Mouse (Mus musculus) gonadal fat pad, adult 2 months (tissue): ENCODE results near the gene Nkx3-2. TPM values are rescaled to one million over a fixed set of nuclear protein-coding genes. Genes with fewer than 3 reads are reported as not detected.

ENCODE experiments used
- DNase-seq: peaks from one replicate; pipeline ENCODE4 v3.0.0-alpha.2; 2012; ENCODE audit warnings: low read depth
- polyA plus RNA-seq: library from polyadenylated mRNA; depleted of rRNA; stranded (reverse); fragments of >200 nt; gene quantifications from 2 replicates; pipeline ENCODE4 v1.2.3, GENCODE M21; 2012; rRNA removed

Gene Nkx3-2
- 0.09 TPM in 1 of 2 replicates, not detected in the other for polyA plus RNA-seq

- DNase-seq = no peak
These were observed at the start of gene Nkx3-2 for GRCm38 (mm10) chr5:41763731-41764721. TSS of gene Nkx3-2 (minus strand) at chr5:41764501.

GRCm38 (mm10) chr5:41812516-41812915 lies 48.2 kb upstream of the Nkx3-2 start:
- DNase-seq = no peak

- DNase-seq = no peak
These were observed 47.0 kb upstream of the Nkx3-2 start for GRCm38 (mm10) chr5:41811279-41811678.

GRCm38 (mm10) chr5:41807383-41807782 lies 43.1 kb upstream of the Nkx3-2 start:
- DNase-seq = no peak

GRCm38 (mm10) chr5:41806176-41806575 lies 41.9 kb upstream of the Nkx3-2 start:
- no peak for DNase-seq

- DNase-seq = no peak
These were observed 40.8 kb upstream of the Nkx3-2 start for GRCm38 (mm10) chr5:41805085-41805484.

- no peak for DNase-seq
These were observed 40.3 kb upstream of the Nkx3-2 start for GRCm38 (mm10) chr5:41804643-41805042.

- DNase-seq = no peak
These were observed 37.3 kb upstream of the Nkx3-2 start for GRCm38 (mm10) chr5:41801622-41802021.

- no peak for DNase-seq
These were observed 30.1 kb upstream of the Nkx3-2 start for GRCm38 (mm10) chr5:41794434-41794833.

- no peak for DNase-seq
These were observed 26.2 kb upstream of the Nkx3-2 start for GRCm38 (mm10) chr5:41790517-41790916.

GRCm38 (mm10) chr5:41788877-41789276 lies 24.6 kb upstream of the Nkx3-2 start:
- no peak for DNase-seq

GRCm38 (mm10) chr5:41781890-41782289 lies 17.6 kb upstream of the Nkx3-2 start:
- no peak for DNase-seq

- no peak for DNase-seq
These were observed 15.7 kb upstream of the Nkx3-2 start for GRCm38 (mm10) chr5:41780026-41780425.

- no peak for DNase-seq
These were observed 11.4 kb upstream of the Nkx3-2 start for GRCm38 (mm10) chr5:41775728-41776127.

GRCm38 (mm10) chr5:41775273-41775672 lies 11.0 kb upstream of the Nkx3-2 start:
- DNase-seq = no peak

- peak; percentile 5 for DNase-seq
These were observed 4.2 kb upstream of the Nkx3-2 start for GRCm38 (mm10) chr5:41768382-41769040.

- DNase-seq = no peak
These were observed 3.2 kb upstream of the Nkx3-2 start for GRCm38 (mm10) chr5:41767296-41768200.

GRCm38 (mm10) chr5:41766406-41767010 lies 2.2 kb upstream of the Nkx3-2 start:
- no peak for DNase-seq

GRCm38 (mm10) chr5:41765626-41766405 lies 1.5 kb upstream of the Nkx3-2 start:
- DNase-seq = no peak

- DNase-seq = no peak
These were observed 1.2 kb downstream of the Nkx3-2 start for GRCm38 (mm10) chr5:41762947-41763730.
